Mouse (Mus musculus): ENCODE measurements around the gene Fubp1. TPM values are rescaled to one million over a fixed set of nuclear protein-coding genes. Genes with fewer than 3 reads are reported as not detected.

Gene Fubp1
- polyA plus RNA-seq, 1 experiment = 406 TPM

DNA sequence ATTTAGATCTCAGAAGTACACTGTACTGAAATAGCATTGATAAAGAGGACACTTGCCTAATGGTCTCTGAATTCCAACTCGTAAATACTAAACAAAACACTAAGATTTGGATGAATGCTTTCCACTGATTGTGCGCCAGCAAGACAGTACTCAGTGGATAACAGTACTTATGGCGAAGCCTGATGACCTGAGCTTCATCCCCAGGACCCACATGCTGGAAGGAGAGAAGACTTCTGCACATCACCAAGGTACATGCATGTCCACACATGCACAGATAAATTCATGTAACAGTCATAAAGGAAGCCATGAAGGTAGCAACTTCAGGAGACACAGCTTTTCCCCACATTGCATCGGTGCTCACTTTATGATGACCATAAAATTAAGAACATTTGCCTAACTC is 31.4 kb upstream of the Fubp1 start:
- Histone ChIP-seq H3K27ac (ENCODE audit: insufficient read depth, low read length) (no peak overlapping the region), H3K9me3 (replicated peaks; ENCODE audit: control insufficient read depth, insufficient read depth, low read length, poor library complexity, severe bottlenecking) (no peaks in the 10 kb centered on the region), H3K36me3 (ENCODE audit: control insufficient read depth, insufficient read depth, low read length, poor library complexity, severe bottlenecking) (no peaks in the 10 kb centered on the region), H3K4me1 (ENCODE audit: control insufficient read depth, insufficient read depth, low read length) (no peaks in the 10 kb centered on the region), H3K9ac (ENCODE audit: low read depth, poor library complexity, severe bottlenecking) (no peak overlapping the region), H3K27me3 (ENCODE audit: control insufficient read depth, insufficient read depth, low read length, poor library complexity, severe bottlenecking) (no peaks in the 10 kb centered on the region), H3K4me3 (ENCODE audit: low read depth, low read length) (no peak overlapping the region)
- TF ChIP-seq EP300 (IDR thresholded peaks at IDR 0.05; ENCODE audit: insufficient read depth, low read depth, low read length) (no peak), CTCF (IDR thresholded peaks at IDR 0.05; ENCODE audit: low read depth, low read length) (no peak), POLR2A (IDR thresholded peaks at IDR 0.05; ENCODE audit: insufficient read depth, low read length) (no peak)

GRCm38 (mm10) chr3:152179285-152179684 is 30.9 kb upstream of the Fubp1 start:
- H3K36me3 ChIP-seq (ENCODE audit: control insufficient read depth, insufficient read depth, low read length, poor library complexity, severe bottlenecking) = no peaks in the 10 kb centered on the region
- TF ChIP-seq CTCF (IDR thresholded peaks at IDR 0.05; ENCODE audit: low read depth, low read length) = no peak
- TF ChIP-seq EP300 (IDR thresholded peaks at IDR 0.05; ENCODE audit: insufficient read depth, low read depth, low read length) = no peak
- no peak for TF ChIP-seq POLR2A (IDR thresholded peaks at IDR 0.05; ENCODE audit: insufficient read depth, low read length)
- H3K27ac ChIP-seq (ENCODE audit: insufficient read depth, low read length) = no peak overlapping the region
- no peak overlapping the region for H3K4me3 ChIP-seq (ENCODE audit: low read depth, low read length)
- H3K9ac ChIP-seq (ENCODE audit: low read depth, poor library complexity, severe bottlenecking) = no peak overlapping the region
- H3K27me3 ChIP-seq (ENCODE audit: control insufficient read depth, insufficient read depth, low read length, poor library complexity, severe bottlenecking) = no peaks in the 10 kb centered on the region
- H3K4me1 ChIP-seq (ENCODE audit: control insufficient read depth, insufficient read depth, low read length) = no peaks in the 10 kb centered on the region
- no peaks in the 10 kb centered on the region for H3K9me3 ChIP-seq (replicated peaks; ENCODE audit: control insufficient read depth, insufficient read depth, low read length, poor library complexity, severe bottlenecking)

GRCm38 (mm10) chr3:152180624-152181023 is 29.6 kb upstream of the Fubp1 start:
- Histone ChIP-seq H3K4me1 (ENCODE audit: control insufficient read depth, insufficient read depth, low read length) (no peaks in the 10 kb centered on the region), H3K4me3 (ENCODE audit: low read depth, low read length) (no peak overlapping the region), H3K27me3 (ENCODE audit: control insufficient read depth, insufficient read depth, low read length, poor library complexity, severe bottlenecking) (no peaks in the 10 kb centered on the region), H3K36me3 (ENCODE audit: control insufficient read depth, insufficient read depth, low read length, poor library complexity, severe bottlenecking) (no peaks in the 10 kb centered on the region), H3K9me3 (replicated peaks; ENCODE audit: control insufficient read depth, insufficient read depth, low read length, poor library complexity, severe bottlenecking) (no peaks in the 10 kb centered on the region), H3K27ac (ENCODE audit: insufficient read depth, low read length) (no peak overlapping the region), H3K9ac (ENCODE audit: low read depth, poor library complexity, severe bottlenecking) (no peak overlapping the region)
- no peak for TF ChIP-seq POLR2A (IDR thresholded peaks at IDR 0.05; ENCODE audit: insufficient read depth, low read length)
- no peak for TF ChIP-seq CTCF (IDR thresholded peaks at IDR 0.05; ENCODE audit: low read depth, low read length)
- TF ChIP-seq EP300 (IDR thresholded peaks at IDR 0.05; ENCODE audit: insufficient read depth, low read depth, low read length) = no peak

DNA sequence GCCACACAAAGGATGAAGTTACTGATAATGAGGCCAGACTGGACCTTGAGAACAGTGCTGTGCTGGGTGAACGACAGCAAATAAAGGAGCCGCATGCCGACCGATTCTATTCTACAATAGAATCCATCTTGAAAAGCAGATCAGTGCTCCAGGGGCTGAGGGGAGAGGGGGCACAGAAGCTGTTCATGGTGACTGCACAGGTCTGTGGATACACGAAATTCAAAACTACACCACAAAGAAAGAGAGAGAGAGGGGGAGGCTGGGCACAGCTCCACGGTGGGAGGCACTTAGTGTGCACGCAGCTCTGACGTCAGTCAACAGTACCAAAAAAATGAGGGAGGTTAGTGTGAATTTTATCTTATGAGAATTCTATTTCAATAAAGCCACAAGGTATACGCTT is 26.7 kb upstream of the Fubp1 start:
- H3K4me3 ChIP-seq (ENCODE audit: low read depth, low read length) = no peak overlapping the region
- no peaks in the 10 kb centered on the region for H3K9me3 ChIP-seq (replicated peaks; ENCODE audit: control insufficient read depth, insufficient read depth, low read length, poor library complexity, severe bottlenecking)
- H3K4me1 ChIP-seq (ENCODE audit: control insufficient read depth, insufficient read depth, low read length) = no peaks in the 10 kb centered on the region
- no peak overlapping the region for H3K9ac ChIP-seq (ENCODE audit: low read depth, poor library complexity, severe bottlenecking)
- TF ChIP-seq CTCF (IDR thresholded peaks at IDR 0.05; ENCODE audit: low read depth, low read length) = no peak
- no peak for TF ChIP-seq EP300 (IDR thresholded peaks at IDR 0.05; ENCODE audit: insufficient read depth, low read depth, low read length)
- TF ChIP-seq POLR2A (IDR thresholded peaks at IDR 0.05; ENCODE audit: insufficient read depth, low read length) = no peak
- H3K27me3 ChIP-seq (ENCODE audit: control insufficient read depth, insufficient read depth, low read length, poor library complexity, severe bottlenecking) = no peaks in the 10 kb centered on the region
- no peak overlapping the region for H3K27ac ChIP-seq (ENCODE audit: insufficient read depth, low read length)
- no peaks in the 10 kb centered on the region for H3K36me3 ChIP-seq (ENCODE audit: control insufficient read depth, insufficient read depth, low read length, poor library complexity, severe bottlenecking)

- H3K4me3 ChIP-seq (ENCODE audit: low read depth, low read length) = no peak overlapping the region
- no peaks in the 10 kb centered on the region for H3K9me3 ChIP-seq (replicated peaks; ENCODE audit: control insufficient read depth, insufficient read depth, low read length, poor library complexity, severe bottlenecking)
- TF ChIP-seq EP300 (IDR thresholded peaks at IDR 0.05; ENCODE audit: insufficient read depth, low read depth, low read length) (no peak), POLR2A (IDR thresholded peaks at IDR 0.05; ENCODE audit: insufficient read depth, low read length) (no peak), CTCF (IDR thresholded peaks at IDR 0.05; ENCODE audit: low read depth, low read length) (no peak)
- H3K4me1 ChIP-seq (ENCODE audit: control insufficient read depth, insufficient read depth, low read length) = no peaks in the 10 kb centered on the region
- H3K27me3 ChIP-seq (ENCODE audit: control insufficient read depth, insufficient read depth, low read length, poor library complexity, severe bottlenecking) = no peaks in the 10 kb centered on the region
- H3K27ac ChIP-seq (ENCODE audit: insufficient read depth, low read length) = no peak overlapping the region
- H3K9ac ChIP-seq (ENCODE audit: low read depth, poor library complexity, severe bottlenecking) = no peak overlapping the region
- no peaks in the 10 kb centered on the region for H3K36me3 ChIP-seq (ENCODE audit: control insufficient read depth, insufficient read depth, low read length, poor library complexity, severe bottlenecking)
Measured at GRCm38 (mm10) chr3:152186106-152186505, 24.1 kb upstream of the Fubp1 start.

GRCm38 (mm10) chr3:152189306-152189705 is 20.9 kb upstream of the Fubp1 start:
- TF ChIP-seq EP300 (IDR thresholded peaks at IDR 0.05; ENCODE audit: insufficient read depth, low read depth, low read length) (no peak), POLR2A (IDR thresholded peaks at IDR 0.05; ENCODE audit: insufficient read depth, low read length) (no peak), CTCF (IDR thresholded peaks at IDR 0.05; ENCODE audit: low read depth, low read length) (no peak)
- H3K9me3 ChIP-seq (replicated peaks; ENCODE audit: control insufficient read depth, insufficient read depth, low read length, poor library complexity, severe bottlenecking) = no peaks in the 10 kb centered on the region
- H3K27me3 ChIP-seq (ENCODE audit: control insufficient read depth, insufficient read depth, low read length, poor library complexity, severe bottlenecking) = no peaks in the 10 kb centered on the region; the same call in 1 of the 2 replicates
- H3K4me3 ChIP-seq (ENCODE audit: low read depth, low read length) = no peak overlapping the region
- no peak overlapping the region for H3K9ac ChIP-seq (ENCODE audit: low read depth, poor library complexity, severe bottlenecking)
- H3K4me1 ChIP-seq (ENCODE audit: control insufficient read depth, insufficient read depth, low read length) = no peaks in the 10 kb centered on the region
- H3K36me3 ChIP-seq (ENCODE audit: control insufficient read depth, insufficient read depth, low read length, poor library complexity, severe bottlenecking) = no peaks in the 10 kb centered on the region
- H3K27ac ChIP-seq (ENCODE audit: insufficient read depth, low read length) = no peak overlapping the region

Data from ES-Bruce4 (cell line).